In genomic region chr4:76750709-76751108, GRCm38 (mm10) we compare ENCODE assay signal across 20 mouse cellular contexts.
DNase-seq lines count a peak whose midpoint lies in the region; ATAC-seq and TF ChIP-seq lines count a peak whose summit lies in the region.
"Had no signal": no experiment of that assay in that cellular context is flagged by ENCODE, and none has a peak within 500 bp of the region (broad histone marks: within the 10 kb centered on the region; RNA-seq: fewer than 3 reads in every experiment).

No protein-coding gene starts in this region.

- no peak overlapping the region for H3K9ac ChIP-seq in neural tube, embryonic 12.5 days
- H3K9ac ChIP-seq in neural tube, embryonic 15.5 days (replicated peaks): no peak overlapping the region
- H3K9ac ChIP-seq: embryonic facial prominence, embryonic 15.5 days; heart, embryonic 13.5 days; limb, embryonic 15.5 days; midbrain, embryonic 15.5 days had no signal

- no peaks in the 10 kb centered on the region for H3K36me3 ChIP-seq in neural tube, embryonic 12.5 days
- no peaks in the 10 kb centered on the region for H3K36me3 ChIP-seq in neural tube, embryonic 15.5 days
- H3K36me3 ChIP-seq: embryonic facial prominence, embryonic 15.5 days; heart, embryonic 13.5 days; limb, embryonic 15.5 days; midbrain, embryonic 15.5 days had no signal

- peak; percentile 18 to 20 for DNase-seq in cerebellum, postnatal 10 days
- DNase-seq in cerebellum, adult 8-10 months: no peak
- peak; percentile 14 to 16 for DNase-seq in layer of hippocampus, adult 2 months (ENCODE audit: low spot score in 2 of 2)
- DNase-seq in layer of hippocampus, adult 11-12 months (ENCODE audit: low spot score): no peak
- peak; percentile 30 for DNase-seq in mesoderm, embryonic 11.5 days (ENCODE audit: low read depth, low spot score)
- no peak for DNase-seq in ovary, adult 18-20 months (ENCODE audit: low spot score)
- DNase-seq: cerebellum, adult 18-20 months; gastrocnemius, adult 2 months; heart, postnatal 4 days; lung, adult 2 months; lung, postnatal 4 days; thymus, postnatal 4 days had no signal

- no peaks in the 10 kb centered on the region for H3K4me1 ChIP-seq in neural tube, embryonic 12.5 days
- H3K4me1 ChIP-seq in neural tube, embryonic 15.5 days: no peaks in the 10 kb centered on the region
- H3K4me1 ChIP-seq: embryonic facial prominence, embryonic 15.5 days; heart, embryonic 13.5 days; limb, embryonic 15.5 days; midbrain, embryonic 15.5 days had no signal

- H3K9me3 ChIP-seq in neural tube, embryonic 12.5 days: no peaks in the 10 kb centered on the region
- H3K9me3 ChIP-seq in neural tube, embryonic 15.5 days (replicated peaks): no peaks in the 10 kb centered on the region
- H3K9me3 ChIP-seq: embryonic facial prominence, embryonic 15.5 days; limb, embryonic 15.5 days; midbrain, embryonic 15.5 days had no signal

- no peak for TF ChIP-seq CTCF in layer of hippocampus, adult 2 months (conservative IDR thresholded peaks at IDR 0.05)

- ATAC-seq in neural tube, embryonic 12.5 days (ENCODE audit: low FRiP score, low read depth): peak; percentile 37; the same call in 1 of the 2 replicates
- no peak for ATAC-seq in neural tube, embryonic 15.5 days (ENCODE audit: low FRiP score)
- ATAC-seq: intestine, embryonic 16.5 days; midbrain, embryonic 15.5 days had no signal

- no peak overlapping the region for H3K4me3 ChIP-seq in layer of hippocampus, adult 2 months
- no peak overlapping the region for H3K4me3 ChIP-seq in neural tube, embryonic 12.5 days
- no peak overlapping the region for H3K4me3 ChIP-seq in neural tube, embryonic 15.5 days (replicated peaks)
- H3K4me3 ChIP-seq: embryonic facial prominence, embryonic 15.5 days; gastrocnemius, adult 2 months; heart, embryonic 13.5 days; limb, embryonic 15.5 days; midbrain, embryonic 15.5 days had no signal

- no peak overlapping the region for H3K27ac ChIP-seq in layer of hippocampus, adult 2 months
- H3K27ac ChIP-seq in neural tube, embryonic 12.5 days: no peak overlapping the region
- H3K27ac ChIP-seq in neural tube, embryonic 15.5 days (replicated peaks): no peak overlapping the region
- H3K27ac ChIP-seq: embryonic facial prominence, embryonic 15.5 days; gastrocnemius, adult 2 months; heart, embryonic 13.5 days; kidney, postnatal 0 days; limb, embryonic 15.5 days; midbrain, embryonic 15.5 days had no signal

- whole genome bisulfite sequencing in neural tube, embryonic 12.5 days: 43% methylated on average over 2 of the region's 2 CpGs
- WGBS in neural tube, embryonic 15.5 days: 28% methylated on average over 2 of the region's 2 CpGs

- no peak overlapping the region for H3K4me2 ChIP-seq in neural tube, embryonic 12.5 days (replicated peaks)
- H3K4me2 ChIP-seq in neural tube, embryonic 15.5 days: no peak overlapping the region
- H3K4me2 ChIP-seq: embryonic facial prominence, embryonic 15.5 days; heart, embryonic 13.5 days; limb, embryonic 15.5 days; midbrain, embryonic 15.5 days had no signal

- H3K27me3 ChIP-seq in neural tube, embryonic 12.5 days (replicated peaks): no peaks in the 10 kb centered on the region
- no peaks in the 10 kb centered on the region for H3K27me3 ChIP-seq in neural tube, embryonic 15.5 days (replicated peaks)
- H3K27me3 ChIP-seq: embryonic facial prominence, embryonic 15.5 days; heart, embryonic 13.5 days; limb, embryonic 15.5 days; midbrain, embryonic 15.5 days had no signal

Comparison
In these comparisons a context has a peak if more than half of its experiments do, and no peak if none do; other contexts are left out.
1. DNase-seq: peak in cerebellum, postnatal 10 days (2 of 2), layer of hippocampus, adult 2 months (2 of 2) and mesoderm, embryonic 11.5 days (single experiment); none in cerebellum, adult 8-10 months (single experiment), layer of hippocampus, adult 11-12 months (single experiment) and ovary, adult 18-20 months (single experiment).